In genomic region chr16:90544175-90544574, GRCm38 (mm10) we compare ENCODE assay signal across 27 mouse cellular contexts.
DNase-seq lines count a peak whose midpoint lies in the region; ATAC-seq and TF ChIP-seq lines count a peak whose summit lies in the region.
"Had no signal": no experiment of that assay in that cellular context is flagged by ENCODE, and none has a peak within 500 bp of the region (broad histone marks: within the 10 kb centered on the region; RNA-seq: fewer than 3 reads in every experiment).

No protein-coding gene starts in this region.

- DNase-seq in kidney, postnatal 36 days: no peak
- DNase-seq in lung, adult 2 months: no peak
- DNase-seq in MN1 (ENCODE audit: low spot score): no peak
- DNase-seq: adrenal gland, postnatal 25 days; cerebellum, adult 11-12 months; cerebellum, postnatal 10 days; gastrocnemius, postnatal 25 days; heart, adult 18-20 months; heart, postnatal 4 days; kidney, adult 11 months; layer of hippocampus, adult 9-11 months; liver, postnatal 0 days; retina, postnatal 1 day; right cerebral cortex, postnatal 14 days; thymus, postnatal 4 days had no signal

- H3K27me3 ChIP-seq in kidney, embryonic 15.5 days: no peaks in the 10 kb centered on the region; the same call in 1 of the 2 replicates
- H3K27me3 ChIP-seq in lung, embryonic 15.5 days: no peaks in the 10 kb centered on the region
- no peaks in the 10 kb centered on the region for H3K27me3 ChIP-seq in embryonic facial prominence, embryonic 12.5 days
- 0 out of 2 replicates have a peak, but pooled peaks cover 6% of the 10 kb centered on the region for H3K27me3 ChIP-seq in limb, embryonic 13.5 days
- H3K27me3 ChIP-seq: forebrain, embryonic 15.5 days; liver, embryonic 12.5 days; midbrain, embryonic 15.5 days; neural tube, embryonic 15.5 days had no signal

- no peak for TF ChIP-seq POLR2A in lung, adult 2 months (IDR thresholded peaks at IDR 0.05; ENCODE audit: borderline replicate concordance, extremely low read depth, low read depth, low read length)

- no peak overlapping the region for H3K9ac ChIP-seq in kidney, embryonic 15.5 days
- H3K9ac ChIP-seq in lung, embryonic 15.5 days: no peak overlapping the region
- no peak overlapping the region for H3K9ac ChIP-seq in embryonic facial prominence, embryonic 12.5 days
- no peak overlapping the region for H3K9ac ChIP-seq in limb, embryonic 13.5 days
- H3K9ac ChIP-seq: forebrain, embryonic 15.5 days; heart, embryonic 12.5 days; hindbrain, embryonic 13.5 days; liver, embryonic 12.5 days; liver, postnatal 0 days; midbrain, embryonic 15.5 days; neural tube, embryonic 15.5 days had no signal

- no peak overlapping the region for H3K4me2 ChIP-seq in kidney, embryonic 15.5 days
- no peak overlapping the region for H3K4me2 ChIP-seq in lung, embryonic 15.5 days
- no peak overlapping the region for H3K4me2 ChIP-seq in embryonic facial prominence, embryonic 12.5 days (replicated peaks)
- H3K4me2 ChIP-seq in limb, embryonic 13.5 days (replicated peaks): peak overlapping the region; percentile 27; the same call in 1 of the 2 replicates
- H3K4me2 ChIP-seq: forebrain, embryonic 15.5 days; heart, embryonic 12.5 days; hindbrain, embryonic 13.5 days; liver, embryonic 12.5 days; midbrain, embryonic 15.5 days; neural tube, embryonic 15.5 days had no signal

- no peak for TF ChIP-seq CTCF in lung, adult 2 months (IDR thresholded peaks at IDR 0.05; ENCODE audit: insufficient read depth, low read length)

- ATAC-seq in kidney, embryonic 15.5 days (replicated peaks; ENCODE audit: low FRiP score): peak; percentile 52; the same call in 1 of the 2 replicates
- peak; percentile 46; the same call in 1 of the 2 replicates for ATAC-seq in lung, embryonic 15.5 days (ENCODE audit: borderline replicate concordance, extremely low read depth, low FRiP score, low TSS enrichment)
- ATAC-seq in embryonic facial prominence, embryonic 12.5 days (ENCODE audit: insufficient number of reproducible peaks, insufficient read depth, low FRiP score, low TSS enrichment): no peak
- ATAC-seq in limb, embryonic 13.5 days (ENCODE audit: low FRiP score, low read depth): no peak
- ATAC-seq: CD4-positive, CD25-positive, alpha-beta regulatory T cell, adult 4 months; forebrain, embryonic 15.5 days; liver, embryonic 12.5 days; liver, postnatal 0 days; midbrain, embryonic 15.5 days had no signal

- no peaks in the 10 kb centered on the region for H3K36me3 ChIP-seq in kidney, embryonic 15.5 days
- no peaks in the 10 kb centered on the region for H3K36me3 ChIP-seq in lung, embryonic 15.5 days
- no peaks in the 10 kb centered on the region for H3K36me3 ChIP-seq in embryonic facial prominence, embryonic 12.5 days
- no peaks in the 10 kb centered on the region for H3K36me3 ChIP-seq in limb, embryonic 13.5 days
- H3K36me3 ChIP-seq: forebrain, embryonic 15.5 days; heart, embryonic 12.5 days; hindbrain, embryonic 13.5 days; liver, embryonic 12.5 days; midbrain, embryonic 10.5 days; midbrain, embryonic 15.5 days; neural tube, embryonic 15.5 days had no signal

- peaks cover 22% of the 10 kb centered on the region for H3K4me1 ChIP-seq in kidney, embryonic 15.5 days
- peaks cover 16% of the 10 kb centered on the region for H3K4me1 ChIP-seq in lung, embryonic 15.5 days
- no peaks in the 10 kb centered on the region; the same call in 1 of the 2 replicates for H3K4me1 ChIP-seq in lung, adult 2 months (ENCODE audit: control insufficient read depth, insufficient read depth, low read length)
- peaks cover 24% of the 10 kb centered on the region for H3K4me1 ChIP-seq in embryonic facial prominence, embryonic 12.5 days
- H3K4me1 ChIP-seq in limb, embryonic 13.5 days: peaks cover 21% of the 10 kb centered on the region
- H3K4me1 ChIP-seq: forebrain, embryonic 15.5 days; liver, embryonic 12.5 days; midbrain, embryonic 15.5 days; neural tube, embryonic 15.5 days had no signal

- WGBS in kidney, embryonic 15.5 days: 29% methylated on average over 9 of the region's 9 CpGs
- 27% methylated on average over 9 of the region's 9 CpGs for WGBS in lung, embryonic 15.5 days
- WGBS in lung, adult 2 months: 30% methylated on average over 9 of the region's 9 CpGs
- WGBS in embryonic facial prominence, embryonic 12.5 days: 49% methylated on average over 9 of the region's 9 CpGs
- WGBS in limb, embryonic 13.5 days: 28% methylated on average over 9 of the region's 9 CpGs

- peak overlapping the region; percentile 46; the same call in 1 of the 2 replicates for H3K27ac ChIP-seq in kidney, embryonic 15.5 days
- peak overlapping the region; percentile 54; the same call in 1 of the 2 replicates for H3K27ac ChIP-seq in lung, embryonic 15.5 days
- H3K27ac ChIP-seq in embryonic facial prominence, embryonic 12.5 days: peak overlapping the region; percentile 12
- H3K27ac ChIP-seq in limb, embryonic 13.5 days: no peak overlapping the region
- H3K27ac ChIP-seq: forebrain, embryonic 15.5 days; hindbrain, embryonic 13.5 days; liver, embryonic 12.5 days; midbrain, embryonic 10.5 days; midbrain, embryonic 15.5 days; neural tube, embryonic 15.5 days had no signal

- no peaks in the 10 kb centered on the region for H3K9me3 ChIP-seq in kidney, embryonic 15.5 days (replicated peaks)
- no peaks in the 10 kb centered on the region for H3K9me3 ChIP-seq in lung, embryonic 15.5 days
- no peaks in the 10 kb centered on the region for H3K9me3 ChIP-seq in embryonic facial prominence, embryonic 12.5 days
- no peaks in the 10 kb centered on the region for H3K9me3 ChIP-seq in limb, embryonic 13.5 days
- H3K9me3 ChIP-seq: forebrain, embryonic 15.5 days; heart, embryonic 12.5 days; hindbrain, embryonic 13.5 days; liver, embryonic 12.5 days; midbrain, embryonic 10.5 days; midbrain, embryonic 15.5 days; neural tube, embryonic 15.5 days had no signal

- no peak overlapping the region for H3K4me3 ChIP-seq in kidney, embryonic 15.5 days (replicated peaks)
- H3K4me3 ChIP-seq in lung, embryonic 15.5 days: no peak overlapping the region
- no peak overlapping the region for H3K4me3 ChIP-seq in lung, adult 2 months (replicated peaks; ENCODE audit: extremely low read depth, low read depth, low read length)
- H3K4me3 ChIP-seq in embryonic facial prominence, embryonic 12.5 days: no peak overlapping the region
- no peak overlapping the region for H3K4me3 ChIP-seq in limb, embryonic 13.5 days
- H3K4me3 ChIP-seq: forebrain, embryonic 15.5 days; heart, embryonic 12.5 days; hindbrain, embryonic 13.5 days; liver, embryonic 12.5 days; midbrain, embryonic 10.5 days; midbrain, embryonic 15.5 days; neural tube, embryonic 15.5 days had no signal

Comparison
In these comparisons a context has a peak if more than half of its experiments do, and no peak if none do; other contexts are left out.
1. ATAC-seq: peak in kidney, embryonic 15.5 days (single experiment) and lung, embryonic 15.5 days (single experiment); none in embryonic facial prominence, embryonic 12.5 days (single experiment) and limb, embryonic 13.5 days (single experiment).